Mouse (Mus musculus) right cerebral cortex, postnatal 10 days (tissue): Measurements from ENCODE around the gene Gab2.

Experiments used
- DNase-seq, 2 experiments: peaks; one replicate each; pipeline ENCODE4 v3.0.0; 2021; ENCODE audit warnings: low spot score in 2 of 2

The Gab2 gene

GRCm38 (mm10) chr7:97313364-97313995 is 232.1 kb downstream of the Gab2 start:
- peak in 1 of 2 experiments; percentile 12 for DNase-seq

GRCm38 (mm10) chr7:97314646-97315045 is 233.3 kb downstream of the Gab2 start:
- DNase-seq = no peak

GRCm38 (mm10) chr7:97315656-97316055 is 234.3 kb downstream of the Gab2 start:
- DNase-seq = no peak

GRCm38 (mm10) chr7:97317706-97318105 is 236.3 kb downstream of the Gab2 start:
- DNase-seq = no peak

GRCm38 (mm10) chr7:97324342-97324741 is 243.0 kb downstream of the Gab2 start:
- no peak for DNase-seq

GRCm38 (mm10) chr7:97325156-97325985 is 244.0 kb downstream of the Gab2 start:
- DNase-seq = peak; percentile 76 to 78

GRCm38 (mm10) chr7:97327376-97327775 is 246.0 kb downstream of the Gab2 start:
- no peak for DNase-seq

GRCm38 (mm10) chr7:97328891-97329588 is 247.7 kb downstream of the Gab2 start:
- peak in 1 of 2 experiments; percentile 41 for DNase-seq

GRCm38 (mm10) chr7:97329676-97330075 is 248.3 kb downstream of the Gab2 start:
- DNase-seq = no peak

GRCm38 (mm10) chr7:97330931-97331645 is 249.7 kb downstream of the Gab2 start:
- DNase-seq = peak in 1 of 2 experiments; percentile 42

GRCm38 (mm10) chr7:97331726-97332666 is 250.6 kb downstream of the Gab2 start, which contains the start of the genes Usp35 and Kctd21:
TSS of gene Usp35 (minus strand) at chr7:97332020.
TSS of gene Kctd21 (plus strand) at chr7:97332327.
- peak; percentile 97 to 98 for DNase-seq

GRCm38 (mm10) chr7:97332667-97333041 is 251.3 kb downstream of the Gab2 start:
- no peak for DNase-seq

GRCm38 (mm10) chr7:97333113-97333898 is 251.9 kb downstream of the Gab2 start:
- peak in 1 of 2 experiments; percentile 43 for DNase-seq

GRCm38 (mm10) chr7:97334406-97334805 is 253.0 kb downstream of the Gab2 start:
- DNase-seq = no peak

GRCm38 (mm10) chr7:97336678-97337077 is 255.3 kb downstream of the Gab2 start:
- no peak for DNase-seq

- no peak for DNase-seq
Measured at GRCm38 (mm10) chr7:97338593-97338992, 257.2 kb downstream of the Gab2 start.

- DNase-seq = peak in 1 of 2 experiments; percentile 67
Measured at GRCm38 (mm10) chr7:97339623-97340022, 258.2 kb downstream of the Gab2 start.

GRCm38 (mm10) chr7:97340907-97341849 is 259.8 kb downstream of the Gab2 start:
- no peak for DNase-seq

- DNase-seq = no peak
Measured at GRCm38 (mm10) chr7:97342961-97343360, 261.6 kb downstream of the Gab2 start.
